Mouse (Mus musculus): Measurements from ENCODE around the gene Prelid1. TPM values are rescaled to one million over a fixed set of nuclear protein-coding genes. Genes with fewer than 3 reads are reported as not detected.

Gene Prelid1
- polyA plus RNA-seq (2011; ENCODE audit: insufficient read depth, insufficient read length, low read depth, missing spikeins): 230 and 234 TPM in 2 replicates

DNA sequence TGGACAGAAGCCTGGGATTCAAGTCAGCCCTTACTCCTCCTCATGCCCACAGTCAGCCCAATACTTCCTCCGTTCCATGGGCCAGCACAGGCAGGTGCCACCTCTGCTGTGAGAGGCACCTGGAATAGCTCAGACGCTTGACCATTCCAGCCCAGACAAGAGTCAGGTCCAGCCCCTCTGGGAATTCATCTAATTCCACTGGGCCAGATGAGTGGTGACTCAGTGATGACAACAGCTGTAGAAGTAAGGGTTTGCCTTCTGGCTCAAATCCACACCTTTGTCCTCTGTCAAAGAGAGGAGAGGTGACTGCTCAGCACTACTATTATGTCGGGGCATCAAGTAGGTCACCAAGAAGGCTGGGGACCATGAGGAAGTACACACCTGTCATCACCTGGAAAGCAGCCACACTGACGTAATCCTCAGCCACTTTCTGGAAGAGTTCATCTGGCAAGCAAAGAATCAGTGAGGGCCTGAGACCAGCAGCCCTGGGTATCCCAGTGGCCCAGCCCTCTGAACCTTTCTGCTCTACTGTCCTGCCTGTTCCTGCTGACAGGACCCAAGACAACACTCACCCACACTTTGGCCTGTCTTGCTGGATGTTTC is at the start of gene Prelid1:
Gene Prelid1, plus strand, starts transcription at position 570 of the 603 bp plus-strand sequence.
- peak within 1 kb of the TSS; percentile 82 for H3K9ac ChIP-seq (ENCODE audit: low read depth, poor library complexity, severe bottlenecking)
- peaks cover 16% of the 10 kb centered on the region for H3K36me3 ChIP-seq (ENCODE audit: control insufficient read depth, insufficient read depth, low read length, poor library complexity, severe bottlenecking)
- no peak for TF ChIP-seq CTCF (IDR thresholded peaks at IDR 0.05; ENCODE audit: low read depth, low read length)
- no peak for TF ChIP-seq POLR2A (IDR thresholded peaks at IDR 0.05; ENCODE audit: insufficient read depth, low read length)
- no peak for TF ChIP-seq EP300 (IDR thresholded peaks at IDR 0.05; ENCODE audit: insufficient read depth, low read depth, low read length)
- no peaks in the 10 kb centered on the region for H3K9me3 ChIP-seq (replicated peaks; ENCODE audit: control insufficient read depth, insufficient read depth, low read length, poor library complexity, severe bottlenecking)
- H3K27ac ChIP-seq (ENCODE audit: insufficient read depth, low read length): no peak within 1 kb of the TSS
- H3K4me1 ChIP-seq (ENCODE audit: control insufficient read depth, insufficient read depth, low read length): no peaks in the 10 kb centered on the region
- peak within 1 kb of the TSS; percentile 87 for H3K4me3 ChIP-seq (ENCODE audit: low read depth, low read length)
- no peaks in the 10 kb centered on the region for H3K27me3 ChIP-seq (ENCODE audit: control insufficient read depth, insufficient read depth, low read length, poor library complexity, severe bottlenecking)

DNA sequence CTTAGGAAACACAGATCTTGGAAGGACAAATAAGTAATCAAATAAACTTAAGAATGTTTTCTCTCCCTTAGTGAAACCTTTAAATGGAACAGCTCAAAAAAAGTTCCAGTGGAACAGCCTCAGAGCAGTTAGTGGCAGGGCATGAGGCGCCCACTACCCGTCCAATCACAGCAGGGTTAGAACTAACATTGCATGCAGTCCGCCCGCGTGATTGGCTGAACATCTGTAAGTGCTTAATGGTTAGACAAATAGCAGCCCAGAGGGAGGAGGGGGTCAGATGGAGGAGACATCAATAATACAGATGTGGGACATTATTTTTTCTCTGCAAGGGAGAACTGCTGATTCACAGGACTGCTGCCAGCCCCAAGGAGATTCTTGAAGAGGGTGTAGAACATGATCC is 43.1 kb upstream of the Prelid1 start:
- no peaks in the 10 kb centered on the region for H3K9me3 ChIP-seq (replicated peaks; ENCODE audit: control insufficient read depth, insufficient read depth, low read length, poor library complexity, severe bottlenecking)
- H3K4me1 ChIP-seq (ENCODE audit: control insufficient read depth, insufficient read depth, low read length): no peaks in the 10 kb centered on the region
- TF ChIP-seq POLR2A (IDR thresholded peaks at IDR 0.05; ENCODE audit: insufficient read depth, low read length) (no peak), EP300 (IDR thresholded peaks at IDR 0.05; ENCODE audit: insufficient read depth, low read depth, low read length) (no peak), CTCF (IDR thresholded peaks at IDR 0.05; ENCODE audit: low read depth, low read length) (no peak)
- no peak overlapping the region for H3K9ac ChIP-seq (ENCODE audit: low read depth, poor library complexity, severe bottlenecking)
- H3K4me3 ChIP-seq (ENCODE audit: low read depth, low read length): no peak overlapping the region
- peaks cover 61% of the 10 kb centered on the region for H3K36me3 ChIP-seq (ENCODE audit: control insufficient read depth, insufficient read depth, low read length, poor library complexity, severe bottlenecking)
- peak overlapping the region; percentile 5; the same call in 1 of the 2 replicates for H3K27ac ChIP-seq (ENCODE audit: insufficient read depth, low read length)
- H3K27me3 ChIP-seq (ENCODE audit: control insufficient read depth, insufficient read depth, low read length, poor library complexity, severe bottlenecking): no peaks in the 10 kb centered on the region

DNA sequence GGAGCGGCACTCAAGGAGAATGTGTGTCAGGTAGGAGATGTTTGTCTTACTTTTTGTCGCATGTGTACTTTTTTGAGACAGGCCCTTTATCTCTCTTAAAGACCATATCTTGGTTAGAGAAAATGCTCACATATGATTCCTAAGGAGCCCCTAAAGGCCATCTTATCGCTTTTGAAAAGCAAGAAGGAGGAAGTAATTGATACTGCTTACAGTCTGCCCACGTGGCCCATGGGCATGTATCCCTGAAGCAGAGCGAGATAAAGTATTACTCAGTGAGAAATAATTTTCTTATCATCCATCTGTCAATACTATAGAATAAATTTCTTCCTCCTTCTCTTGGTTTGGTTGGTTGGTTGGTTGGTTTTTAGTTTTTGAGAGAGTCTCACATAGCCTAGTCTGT is 42.7 kb upstream of the Prelid1 start:
- Histone ChIP-seq H3K27ac (ENCODE audit: insufficient read depth, low read length) (no peak overlapping the region), H3K4me3 (ENCODE audit: low read depth, low read length) (no peak overlapping the region), H3K4me1 (ENCODE audit: control insufficient read depth, insufficient read depth, low read length) (no peaks in the 10 kb centered on the region), H3K27me3 (ENCODE audit: control insufficient read depth, insufficient read depth, low read length, poor library complexity, severe bottlenecking) (no peaks in the 10 kb centered on the region), H3K9ac (ENCODE audit: low read depth, poor library complexity, severe bottlenecking) (no peak overlapping the region), H3K9me3 (replicated peaks; ENCODE audit: control insufficient read depth, insufficient read depth, low read length, poor library complexity, severe bottlenecking) (no peaks in the 10 kb centered on the region), H3K36me3 (ENCODE audit: control insufficient read depth, insufficient read depth, low read length, poor library complexity, severe bottlenecking) (peaks cover 62% of the 10 kb centered on the region)
- no peak for TF ChIP-seq POLR2A (IDR thresholded peaks at IDR 0.05; ENCODE audit: insufficient read depth, low read length)
- no peak for TF ChIP-seq CTCF (IDR thresholded peaks at IDR 0.05; ENCODE audit: low read depth, low read length)
- TF ChIP-seq EP300 (IDR thresholded peaks at IDR 0.05; ENCODE audit: insufficient read depth, low read depth, low read length): no peak

DNA sequence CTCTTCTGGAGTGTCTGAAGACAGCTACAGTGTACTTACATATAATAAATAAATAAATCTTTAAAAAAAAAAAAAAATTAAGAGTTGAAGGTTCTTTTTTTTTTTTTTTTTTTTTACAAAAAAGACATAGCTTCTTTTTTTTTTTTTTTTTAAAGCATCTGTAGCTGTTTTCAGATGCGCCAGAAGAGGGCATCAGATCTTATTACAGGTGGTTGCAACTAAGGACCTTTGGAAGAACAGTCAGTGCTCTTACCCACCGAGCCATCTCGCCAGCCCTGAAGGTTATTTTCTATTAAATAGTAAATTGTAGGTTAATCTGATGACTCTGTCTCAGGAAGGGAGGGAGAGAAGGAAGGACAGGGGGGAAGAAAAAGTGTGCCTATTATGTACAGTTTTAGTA is 31.4 kb upstream of the Prelid1 start:
- peaks cover 68% of the 10 kb centered on the region for H3K36me3 ChIP-seq (ENCODE audit: control insufficient read depth, insufficient read depth, low read length, poor library complexity, severe bottlenecking)
- H3K27ac ChIP-seq (ENCODE audit: insufficient read depth, low read length): no peak overlapping the region
- H3K9me3 ChIP-seq (replicated peaks; ENCODE audit: control insufficient read depth, insufficient read depth, low read length, poor library complexity, severe bottlenecking): no peaks in the 10 kb centered on the region
- no peaks in the 10 kb centered on the region for H3K27me3 ChIP-seq (ENCODE audit: control insufficient read depth, insufficient read depth, low read length, poor library complexity, severe bottlenecking)
- H3K9ac ChIP-seq (ENCODE audit: low read depth, poor library complexity, severe bottlenecking): no peak overlapping the region
- no peaks in the 10 kb centered on the region for H3K4me1 ChIP-seq (ENCODE audit: control insufficient read depth, insufficient read depth, low read length)
- no peak for TF ChIP-seq EP300 (IDR thresholded peaks at IDR 0.05; ENCODE audit: insufficient read depth, low read depth, low read length)
- no peak for TF ChIP-seq POLR2A (IDR thresholded peaks at IDR 0.05; ENCODE audit: insufficient read depth, low read length)
- no peak for TF ChIP-seq CTCF (IDR thresholded peaks at IDR 0.05; ENCODE audit: low read depth, low read length)
- no peak overlapping the region for H3K4me3 ChIP-seq (ENCODE audit: low read depth, low read length)

- Histone ChIP-seq H3K36me3 (ENCODE audit: control insufficient read depth, insufficient read depth, low read length, poor library complexity, severe bottlenecking) (peaks cover 72% of the 10 kb centered on the region), H3K9me3 (replicated peaks; ENCODE audit: control insufficient read depth, insufficient read depth, low read length, poor library complexity, severe bottlenecking) (no peaks in the 10 kb centered on the region), H3K27ac (ENCODE audit: insufficient read depth, low read length) (no peak overlapping the region), H3K4me1 (ENCODE audit: control insufficient read depth, insufficient read depth, low read length) (no peaks in the 10 kb centered on the region), H3K9ac (ENCODE audit: low read depth, poor library complexity, severe bottlenecking) (no peak overlapping the region), H3K27me3 (ENCODE audit: control insufficient read depth, insufficient read depth, low read length, poor library complexity, severe bottlenecking) (no peaks in the 10 kb centered on the region), H3K4me3 (ENCODE audit: low read depth, low read length) (no peak overlapping the region)
- no peak for TF ChIP-seq EP300 (IDR thresholded peaks at IDR 0.05; ENCODE audit: insufficient read depth, low read depth, low read length)
- TF ChIP-seq POLR2A (IDR thresholded peaks at IDR 0.05; ENCODE audit: insufficient read depth, low read length): no peak
- no peak for TF ChIP-seq CTCF (IDR thresholded peaks at IDR 0.05; ENCODE audit: low read depth, low read length)
Measured at GRCm38 (mm10) chr13:55296760-55297159, 23.5 kb upstream of the Prelid1 start.

DNA sequence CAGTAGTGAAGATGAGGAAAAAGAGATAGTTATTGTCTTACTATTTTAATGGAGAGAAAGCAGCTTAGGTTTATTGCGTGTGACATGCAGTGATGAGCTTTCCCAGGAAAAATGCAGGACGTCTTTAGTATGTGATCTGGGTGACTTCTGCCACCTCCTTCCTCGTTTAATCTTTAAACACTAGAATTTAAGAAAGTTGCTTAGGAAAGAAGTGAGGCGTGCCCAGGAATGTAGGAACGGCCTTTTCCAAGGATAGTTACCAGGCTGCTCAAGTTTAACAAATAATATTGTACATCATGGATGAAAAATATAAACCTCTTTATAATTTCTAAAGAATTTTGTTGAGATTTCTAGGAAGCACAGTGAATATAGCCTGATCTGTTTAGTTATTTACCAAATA is 19.4 kb upstream of the Prelid1 start:
- no peak overlapping the region for H3K27ac ChIP-seq (ENCODE audit: insufficient read depth, low read length)
- no peaks in the 10 kb centered on the region for H3K4me1 ChIP-seq (ENCODE audit: control insufficient read depth, insufficient read depth, low read length)
- peaks cover 74% of the 10 kb centered on the region for H3K36me3 ChIP-seq (ENCODE audit: control insufficient read depth, insufficient read depth, low read length, poor library complexity, severe bottlenecking)
- no peaks in the 10 kb centered on the region for H3K27me3 ChIP-seq (ENCODE audit: control insufficient read depth, insufficient read depth, low read length, poor library complexity, severe bottlenecking)
- no peaks in the 10 kb centered on the region for H3K9me3 ChIP-seq (replicated peaks; ENCODE audit: control insufficient read depth, insufficient read depth, low read length, poor library complexity, severe bottlenecking)
- H3K4me3 ChIP-seq (ENCODE audit: low read depth, low read length): no peak overlapping the region
- TF ChIP-seq POLR2A (IDR thresholded peaks at IDR 0.05; ENCODE audit: insufficient read depth, low read length): no peak
- no peak for TF ChIP-seq CTCF (IDR thresholded peaks at IDR 0.05; ENCODE audit: low read depth, low read length)
- no peak for TF ChIP-seq EP300 (IDR thresholded peaks at IDR 0.05; ENCODE audit: insufficient read depth, low read depth, low read length)
- H3K9ac ChIP-seq (ENCODE audit: low read depth, poor library complexity, severe bottlenecking): no peak overlapping the region
